Mouse (Mus musculus) stomach, postnatal 0 days (tissue): ENCODE data around the gene Gdpd3.

Experiments used
- CTCF ChIP-seq: IDR thresholded peaks from 2 replicates; pipeline ENCODE4 v1.5.1; 2016; ENCODE audit warnings: antibody characterized with exemption, low read depth, mild to moderate bottlenecking, moderate library complexity
- EP300 ChIP-seq: optimal IDR thresholded peaks from 2 replicates; pipeline ENCODE3; 2016; ENCODE audit warnings: antibody characterized with exemption

GRCm38 (mm10) chr7:126770784-126771183 lies 4.7 kb downstream of the Gdpd3 start:
- TF ChIP-seq CTCF = no peak
- TF ChIP-seq EP300 = no peak
